Mouse (Mus musculus): ENCODE results near the gene Bcl11a. TPM values are rescaled to one million over a fixed set of nuclear protein-coding genes. Genes with fewer than 3 reads are reported as not detected.
A peak's percentile ranks its signal among the peaks of the same experiment; 100 is the strongest.

Gene Bcl11a
- polyA plus RNA-seq, 1 experiment from 2014 or later = 0.95 TPM

DNA sequence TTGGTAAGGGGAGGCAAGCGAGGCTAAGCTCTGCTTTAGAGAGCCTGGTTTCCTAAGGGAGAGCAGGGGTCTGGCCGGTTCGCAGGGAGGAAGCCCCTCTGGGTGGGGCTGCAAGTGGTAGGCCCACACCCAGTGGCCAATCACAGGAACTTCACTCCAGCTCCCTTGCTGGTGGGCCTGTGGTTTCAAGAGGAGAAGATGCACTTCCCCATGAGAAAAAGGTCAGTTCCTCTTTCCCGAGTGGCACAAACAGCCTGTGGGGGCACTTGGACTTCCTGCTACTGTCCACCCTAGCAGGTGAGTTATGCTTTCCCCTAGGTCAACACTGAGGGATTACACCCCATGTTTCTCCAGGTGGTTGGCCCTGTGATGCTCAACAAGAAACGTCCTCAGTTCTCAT, 107.1 kb downstream of the Bcl11a start:
- no peak for ATAC-seq (replicated peaks; ENCODE audit: low FRiP score, low read depth)

DNA sequence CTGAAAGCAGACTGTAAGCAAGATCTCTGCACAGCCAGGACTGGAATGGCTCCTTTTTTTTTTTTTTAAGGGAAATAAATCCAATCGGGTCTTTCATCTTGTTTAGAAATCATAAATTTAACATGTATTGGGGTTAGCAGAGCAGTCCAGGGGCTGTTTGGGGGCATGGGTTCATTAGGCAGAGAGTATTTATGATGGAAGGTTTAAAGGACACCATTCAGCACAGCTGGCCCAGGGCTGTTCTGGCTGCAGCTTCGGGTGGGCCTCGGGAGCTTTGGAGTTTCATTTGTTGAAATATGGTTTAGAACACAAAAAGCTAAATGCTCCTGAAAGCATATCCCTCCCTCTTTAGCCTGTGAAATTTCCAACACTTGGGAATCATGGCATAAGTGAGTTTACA, 112.6 kb downstream of the Bcl11a start:
- ATAC-seq (replicated peaks; ENCODE audit: low FRiP score, low read depth) (peak; percentile 63; the same call in 1 of the 2 replicates), DNase-seq (ENCODE audit: low spot score) (peak; percentile 84)
- H3K27me3 ChIP-seq (ENCODE audit: insufficient read depth, low read length) = peaks cover 4% of the 10 kb centered on the region; the same call in 1 of the 2 replicates
- 19% methylated on average over 3 of the region's 3 CpGs for WGBS
- H3K27ac ChIP-seq = no peak overlapping the region
- H3K4me1 ChIP-seq (replicated peaks; ENCODE audit: insufficient read depth, low read length) = no peaks in the 10 kb centered on the region
- no peak for TF ChIP-seq CTCF (IDR thresholded peaks at IDR 0.05; ENCODE audit: low read depth)
- H3K9ac ChIP-seq (ENCODE audit: low read depth, low read length) = no peak overlapping the region
- H3K4me2 ChIP-seq (ENCODE audit: low read length) = no peak overlapping the region
- H3K9me3 ChIP-seq (replicated peaks; ENCODE audit: low read length) = no peaks in the 10 kb centered on the region
- no peak overlapping the region for H3K4me3 ChIP-seq (replicated peaks; ENCODE audit: low read depth, low read length)
- no peaks in the 10 kb centered on the region for H3K36me3 ChIP-seq (ENCODE audit: insufficient read depth, low read length)

More for the DNA sequence above, 107.1 kb downstream of the Bcl11a start:
- no peak for TF ChIP-seq CTCF (IDR thresholded peaks at IDR 0.05; ENCODE audit: low read depth)
- no peak overlapping the region for H3K27ac ChIP-seq
- DNase-seq (ENCODE audit: low spot score) = no peak
- no peaks in the 10 kb centered on the region for H3K27me3 ChIP-seq (ENCODE audit: insufficient read depth, low read length)
- no peak overlapping the region for H3K4me3 ChIP-seq (replicated peaks; ENCODE audit: low read depth, low read length)
- no peak overlapping the region for H3K9ac ChIP-seq (ENCODE audit: low read depth, low read length)
- H3K4me2 ChIP-seq (ENCODE audit: low read length) = no peak overlapping the region
- WGBS = 76% methylated on average over 5 of the region's 5 CpGs
- no peaks in the 10 kb centered on the region for H3K9me3 ChIP-seq (replicated peaks; ENCODE audit: low read length)
- H3K4me1 ChIP-seq (replicated peaks; ENCODE audit: insufficient read depth, low read length) = no peaks in the 10 kb centered on the region
- no peaks in the 10 kb centered on the region for H3K36me3 ChIP-seq (ENCODE audit: insufficient read depth, low read length)

DNA sequence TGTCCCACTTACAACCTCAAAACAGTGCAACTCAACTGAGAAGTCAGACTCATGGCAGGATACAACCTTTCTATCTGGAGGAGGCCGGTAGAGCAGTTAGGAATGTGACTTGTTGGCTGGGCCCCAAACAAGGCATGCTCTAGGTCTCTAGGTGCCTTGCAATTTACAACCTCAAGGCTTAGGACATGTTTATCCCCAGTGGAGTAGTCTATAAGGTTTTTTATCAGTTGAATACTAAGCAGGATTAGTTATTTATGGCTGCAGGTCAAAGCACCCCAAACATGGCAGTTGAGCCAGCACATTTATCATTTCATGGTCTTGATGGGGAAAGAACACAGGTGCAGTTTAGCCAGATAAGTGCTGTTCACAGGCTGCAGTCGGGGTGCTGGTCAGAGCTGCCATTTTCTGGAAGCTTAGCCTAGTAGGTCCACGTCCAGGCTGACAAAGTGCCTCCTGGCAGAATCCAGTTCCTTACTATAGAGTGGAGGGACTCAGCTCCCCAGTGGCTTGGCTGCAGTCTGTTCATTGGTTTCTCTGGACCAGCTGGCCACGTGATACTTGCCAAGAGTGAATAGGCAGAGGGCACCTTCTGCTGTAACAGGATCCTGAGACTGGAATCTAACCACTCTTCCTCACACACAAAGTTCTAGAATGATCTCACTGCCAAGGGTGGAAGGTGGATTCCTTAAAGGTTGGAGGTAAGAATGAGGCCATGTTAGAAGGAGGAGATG, 118.8 kb downstream of the Bcl11a start:
- ATAC-seq (replicated peaks; ENCODE audit: low FRiP score, low read depth) (no peak), DNase-seq (ENCODE audit: low spot score) (no peak)
- Histone ChIP-seq H3K4me2 (ENCODE audit: low read length) (no peak overlapping the region), H3K27ac (no peak overlapping the region), H3K9ac (ENCODE audit: low read depth, low read length) (no peak overlapping the region), H3K27me3 (ENCODE audit: insufficient read depth, low read length) (peaks cover 4% of the 10 kb centered on the region; the same call in 1 of the 2 replicates), H3K9me3 (replicated peaks; ENCODE audit: low read length) (no peaks in the 10 kb centered on the region), H3K4me3 (replicated peaks; ENCODE audit: low read depth, low read length) (no peak overlapping the region), H3K36me3 (ENCODE audit: insufficient read depth, low read length) (no peaks in the 10 kb centered on the region), H3K4me1 (replicated peaks; ENCODE audit: insufficient read depth, low read length) (0 out of 2 replicates have a peak, but pooled peaks cover 9% of the 10 kb centered on the region)
- TF ChIP-seq CTCF (IDR thresholded peaks at IDR 0.05; ENCODE audit: low read depth) = no peak
- 55% methylated on average over 4 of the region's 4 CpGs for WGBS

DNA sequence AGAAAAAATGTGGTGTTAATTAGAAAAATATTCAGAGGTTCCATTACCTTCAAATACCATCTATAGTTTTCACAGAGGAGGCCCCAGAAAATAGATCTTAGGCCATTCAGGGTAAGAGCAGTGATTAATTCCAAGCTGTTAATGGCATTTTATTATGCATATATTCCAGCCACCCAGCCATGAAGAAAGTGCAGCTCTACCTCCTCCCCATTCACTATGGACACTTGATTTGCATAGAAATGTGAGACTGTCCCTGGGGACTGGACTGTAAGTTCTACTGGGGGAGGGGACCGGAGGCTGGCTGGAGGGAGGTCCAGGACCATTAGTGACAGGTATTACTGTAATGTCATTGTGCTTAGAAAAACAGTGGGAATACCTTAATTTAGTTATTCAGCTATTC, 119.6 kb downstream of the Bcl11a start:
- H3K27me3 ChIP-seq (ENCODE audit: insufficient read depth, low read length) = peaks cover 4% of the 10 kb centered on the region; the same call in 1 of the 2 replicates
- H3K4me1 ChIP-seq (replicated peaks; ENCODE audit: insufficient read depth, low read length) = 0 out of 2 replicates have a peak, but pooled peaks cover 9% of the 10 kb centered on the region
- no peak overlapping the region for H3K27ac ChIP-seq
- H3K9ac ChIP-seq (ENCODE audit: low read depth, low read length) = no peak overlapping the region
- ATAC-seq (replicated peaks; ENCODE audit: low FRiP score, low read depth) = no peak
- TF ChIP-seq CTCF (IDR thresholded peaks at IDR 0.05; ENCODE audit: low read depth) = no peak
- H3K9me3 ChIP-seq (replicated peaks; ENCODE audit: low read length) = no peaks in the 10 kb centered on the region
- 39% methylated on average over 1 of the region's 1 CpGs for WGBS
- no peak overlapping the region for H3K4me2 ChIP-seq (ENCODE audit: low read length)
- no peak for DNase-seq (ENCODE audit: low spot score)
- no peaks in the 10 kb centered on the region for H3K36me3 ChIP-seq (ENCODE audit: insufficient read depth, low read length)
- H3K4me3 ChIP-seq (replicated peaks; ENCODE audit: low read depth, low read length) = no peak overlapping the region

DNA sequence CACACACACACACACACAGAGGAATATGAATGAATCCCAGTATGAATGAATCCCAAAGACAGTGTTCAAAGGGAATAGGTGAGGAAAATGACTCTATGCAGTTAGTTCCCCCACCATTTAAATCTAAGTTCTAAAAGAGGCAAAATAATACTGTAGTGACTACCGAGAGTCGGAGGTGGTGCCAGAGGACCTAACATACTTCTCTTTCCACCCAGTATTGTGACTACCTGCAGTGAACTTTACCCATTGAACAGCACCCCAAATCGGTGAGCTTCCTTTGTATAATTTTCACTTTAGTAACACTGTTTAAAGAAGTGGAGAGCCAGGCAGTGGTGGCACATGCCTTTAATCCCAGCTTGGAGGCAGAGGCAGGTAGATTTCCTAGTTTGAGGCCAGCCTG, 121.7 kb downstream of the Bcl11a start:
- no peaks in the 10 kb centered on the region for H3K36me3 ChIP-seq (ENCODE audit: insufficient read depth, low read length)
- H3K4me2 ChIP-seq (ENCODE audit: low read length) = no peak overlapping the region
- 89% methylated on average over 3 of the region's 3 CpGs for WGBS
- H3K27me3 ChIP-seq (ENCODE audit: insufficient read depth, low read length) = no peaks in the 10 kb centered on the region
- no peak overlapping the region for H3K27ac ChIP-seq
- no peak for DNase-seq (ENCODE audit: low spot score)
- no peaks in the 10 kb centered on the region for H3K9me3 ChIP-seq (replicated peaks; ENCODE audit: low read length)
- 0 out of 2 replicates have a peak, but pooled peaks cover 9% of the 10 kb centered on the region for H3K4me1 ChIP-seq (replicated peaks; ENCODE audit: insufficient read depth, low read length)
- ATAC-seq (replicated peaks; ENCODE audit: low FRiP score, low read depth) = no peak
- no peak overlapping the region for H3K9ac ChIP-seq (ENCODE audit: low read depth, low read length)
- TF ChIP-seq CTCF (IDR thresholded peaks at IDR 0.05; ENCODE audit: low read depth) = no peak
- H3K4me3 ChIP-seq (replicated peaks; ENCODE audit: low read depth, low read length) = no peak overlapping the region

DNA sequence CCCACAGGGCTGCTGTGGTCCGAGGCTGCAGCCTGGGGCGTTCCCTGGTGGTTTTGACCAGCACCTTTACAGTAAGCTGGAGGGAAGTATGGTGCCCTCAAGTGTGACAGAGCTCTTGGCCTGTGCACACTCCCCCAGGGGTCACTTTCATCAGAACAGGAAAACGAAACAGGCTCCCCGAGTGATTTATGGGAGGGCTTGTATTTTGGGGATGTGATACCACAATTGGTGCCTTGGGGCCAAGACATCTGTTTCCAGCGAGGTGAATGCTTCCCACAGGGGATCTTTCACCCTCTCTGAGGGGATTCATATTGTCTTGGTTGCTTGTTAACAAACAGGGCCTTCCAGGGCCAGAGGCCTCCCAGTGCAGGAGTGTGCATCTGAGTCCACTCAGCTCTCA, 122.5 kb downstream of the Bcl11a start:
- Histone ChIP-seq H3K9me3 (replicated peaks; ENCODE audit: low read length) (no peaks in the 10 kb centered on the region), H3K4me3 (replicated peaks; ENCODE audit: low read depth, low read length) (no peak overlapping the region), H3K36me3 (ENCODE audit: insufficient read depth, low read length) (no peaks in the 10 kb centered on the region), H3K4me1 (replicated peaks; ENCODE audit: insufficient read depth, low read length) (0 out of 2 replicates have a peak, but pooled peaks cover 9% of the 10 kb centered on the region), H3K27ac (no peak overlapping the region), H3K27me3 (ENCODE audit: insufficient read depth, low read length) (no peaks in the 10 kb centered on the region), H3K9ac (ENCODE audit: low read depth, low read length) (no peak overlapping the region), H3K4me2 (ENCODE audit: low read length) (no peak overlapping the region)
- WGBS = 28% methylated on average over 5 of the region's 5 CpGs
- TF ChIP-seq CTCF (IDR thresholded peaks at IDR 0.05; ENCODE audit: low read depth) = no peak
- DNase-seq (ENCODE audit: low spot score) (peak; percentile 81), ATAC-seq (replicated peaks; ENCODE audit: low FRiP score, low read depth) (peak; percentile 83)

Data from kidney, postnatal 0 days (tissue).